Mouse (Mus musculus) midbrain, embryonic 10.5 days (tissue): ENCODE measurements around the gene Tnfsfm13. TPM values are rescaled to one million over a fixed set of nuclear protein-coding genes. Genes with fewer than 3 reads are reported as not detected.

Source experiments
- DNase-seq: peaks from one replicate; pipeline ENCODE4 v3.0.0-alpha.2; 2017; ENCODE audit warnings: low spot score
- H3K27ac ChIP-seq: fragments of 300-500 bp; sonication (generic); replicated peaks from 2 replicates; pipeline ENCODE4 v1.5.1; 2016; ENCODE audit warnings: mild to moderate bottlenecking
- H3K27me3 ChIP-seq: fragments of 300-500 bp; sonication (generic); 2 replicates; pipeline ENCODE4 v1.6.1; 2016; ENCODE audit warnings: low read depth, mild to moderate bottlenecking; ENCODE audit not compliant: poor library complexity, severe bottlenecking
- H3K36me3 ChIP-seq: fragments of 300-500 bp; sonication (generic); 2 replicates; pipeline ENCODE4 v1.6.1; 2016; ENCODE audit warnings: mild to moderate bottlenecking, moderate library complexity
- H3K4me1 ChIP-seq: fragments of 300-500 bp; sonication (generic); 2 replicates; pipeline ENCODE4 v1.6.1; 2016
- H3K4me3 ChIP-seq: fragments of 300-500 bp; sonication (generic); 2 replicates; pipeline ENCODE4 v1.5.1; 2016; ENCODE audit warnings: mild to moderate bottlenecking, moderate library complexity
- H3K9me3 ChIP-seq: fragments of 300-500 bp; sonication (generic); replicated peaks from 2 replicates; pipeline ENCODE4 v1.6.1; 2016; ENCODE audit warnings: mild to moderate bottlenecking
- WGBS: fragments of 180-500 bp; shearing (Covaris S2); methylation state at CpG from one replicate; pipeline ENCODE4 v1.1.7; 2016; 5-methylcytosine and 5-hydroxymethylcytosine counted together
- polyA plus RNA-seq: library from polyadenylated mRNA; unstranded; fragments of >200 nt; fragmentation: Nextera tagmentation; extraction: Ambion mirVana; gene quantifications from 2 replicates; pipeline ENCODE4 v1.2.1, GENCODE M21; 2016

Tnfsfm13 gene
- polyA plus RNA-seq, 1 experiment from 2014 or later: 1.3 TPM

GRCm38 (mm10) chr11:69666665-69667005, 29.3 kb downstream of the Tnfsfm13 start:
- H3K27me3 ChIP-seq: no peaks in the 10 kb centered on the region
- H3K36me3 ChIP-seq: peaks cover 83% of the 10 kb centered on the region
- H3K4me3 ChIP-seq: no peak overlapping the region
- no peak overlapping the region for H3K27ac ChIP-seq
- H3K9me3 ChIP-seq: no peaks in the 10 kb centered on the region
- 89% methylated on average over 3 of the region's 3 CpGs for whole genome bisulfite sequencing
- peaks cover 37% of the 10 kb centered on the region for H3K4me1 ChIP-seq
- no peak for DNase-seq

- H3K27ac ChIP-seq: no peak within 1 kb of the TSS
- H3K36me3 ChIP-seq: peaks cover 78% of the 10 kb centered on the region
- H3K4me3 ChIP-seq: peak within 1 kb of the TSS; percentile 7; the same call in 1 of the 2 replicates
- 37% methylated on average over 7 of the region's 7 CpGs for WGBS
- no peak for DNase-seq
- H3K27me3 ChIP-seq: no peaks in the 10 kb centered on the region
- peaks cover 42% of the 10 kb centered on the region for H3K4me1 ChIP-seq
- no peaks in the 10 kb centered on the region for H3K9me3 ChIP-seq
Observed at GRCm38 (mm10) chr11:69665961-69666664, 29.8 kb downstream of the Tnfsfm13 start, which contains the start of gene Cd68. Gene Cd68 (minus strand): TSS chr11:69666153.

- H3K9me3 ChIP-seq: no peaks in the 10 kb centered on the region
- H3K4me3 ChIP-seq: 0 out of 2 replicates have a peak overlapping the region, but pooled peaks have one; percentile 7
- WGBS: 84% methylated on average over 9 of the region's 9 CpGs
- H3K36me3 ChIP-seq: peaks cover 72% of the 10 kb centered on the region
- no peak for DNase-seq
- H3K27me3 ChIP-seq: no peaks in the 10 kb centered on the region
- H3K4me1 ChIP-seq: peaks cover 42% of the 10 kb centered on the region
- no peak overlapping the region for H3K27ac ChIP-seq
Observed at GRCm38 (mm10) chr11:69665457-69665960, 30.4 kb downstream of the Tnfsfm13 start.

GRCm38 (mm10) chr11:69664841-69665240, 31.1 kb downstream of the Tnfsfm13 start:
- 92% methylated on average over 7 of the region's 7 CpGs for WGBS
- Histone ChIP-seq H3K9me3 (no peaks in the 10 kb centered on the region), H3K4me3 (peak overlapping the region; percentile 7; the same call in 1 of the 2 replicates), H3K27me3 (no peaks in the 10 kb centered on the region), H3K27ac (no peak overlapping the region), H3K4me1 (peaks cover 35% of the 10 kb centered on the region), H3K36me3 (peaks cover 72% of the 10 kb centered on the region)
- no peak for DNase-seq

GRCm38 (mm10) chr11:69663795-69664194, 32.1 kb downstream of the Tnfsfm13 start:
- Histone ChIP-seq H3K4me3 (peak overlapping the region; percentile 66; the same call in 1 of the 2 replicates), H3K27me3 (no peaks in the 10 kb centered on the region), H3K9me3 (no peaks in the 10 kb centered on the region), H3K4me1 (peaks cover 26% of the 10 kb centered on the region), H3K36me3 (peaks cover 71% of the 10 kb centered on the region), H3K27ac (peak overlapping the region; percentile 96)
- whole genome bisulfite sequencing: 90% methylated on average over 6 of the region's 6 CpGs
- no peak for DNase-seq

GRCm38 (mm10) chr11:69662967-69663671, 32.8 kb downstream of the Tnfsfm13 start:
- Histone ChIP-seq H3K4me1 (peaks cover 25% of the 10 kb centered on the region), H3K9me3 (no peaks in the 10 kb centered on the region), H3K36me3 (peaks cover 71% of the 10 kb centered on the region), H3K4me3 (peak overlapping the region; percentile 66), H3K27ac (peak overlapping the region; percentile 96), H3K27me3 (no peaks in the 10 kb centered on the region)
- 68% methylated on average over 13 of the region's 13 CpGs for WGBS
- DNase-seq: no peak

- H3K9me3 ChIP-seq: no peaks in the 10 kb centered on the region
- under 1% methylated on average over 48 of the region's 48 CpGs for WGBS
- peaks cover 71% of the 10 kb centered on the region for H3K36me3 ChIP-seq
- DNase-seq: peak; percentile 97
- H3K4me3 ChIP-seq: peak within 1 kb of the TSS; percentile 66
- peak within 1 kb of the TSS; percentile 96 for H3K27ac ChIP-seq
- no peaks in the 10 kb centered on the region for H3K27me3 ChIP-seq
- H3K4me1 ChIP-seq: peaks cover 25% of the 10 kb centered on the region
Observed at GRCm38 (mm10) chr11:69662213-69662966, 33.5 kb downstream of the Tnfsfm13 start, which contains the start of gene Mpdu1. Gene Mpdu1 (minus strand): TSS chr11:69662642.

- WGBS: 89% methylated on average over 3 of the region's 3 CpGs
- DNase-seq: no peak
- Histone ChIP-seq H3K27ac (peak overlapping the region; percentile 96), H3K4me3 (peak overlapping the region; percentile 66), H3K9me3 (no peaks in the 10 kb centered on the region), H3K27me3 (no peaks in the 10 kb centered on the region), H3K4me1 (peaks cover 31% of the 10 kb centered on the region), H3K36me3 (peaks cover 72% of the 10 kb centered on the region)
Observed at GRCm38 (mm10) chr11:69661221-69661881, 34.5 kb downstream of the Tnfsfm13 start.

- DNase-seq: no peak
- H3K9me3 ChIP-seq: no peaks in the 10 kb centered on the region
- no peak overlapping the region for H3K4me3 ChIP-seq
- 86% methylated on average over 15 of the region's 15 CpGs for WGBS
- peaks cover 50% of the 10 kb centered on the region for H3K4me1 ChIP-seq
- H3K27ac ChIP-seq: no peak overlapping the region
- H3K36me3 ChIP-seq: peaks cover 76% of the 10 kb centered on the region
- H3K27me3 ChIP-seq: no peaks in the 10 kb centered on the region
Observed at GRCm38 (mm10) chr11:69657462-69657881, 38.4 kb downstream of the Tnfsfm13 start.

GRCm38 (mm10) chr11:69656617-69657461, 39.1 kb downstream of the Tnfsfm13 start:
- H3K9me3 ChIP-seq: no peaks in the 10 kb centered on the region
- H3K36me3 ChIP-seq: peaks cover 83% of the 10 kb centered on the region
- peak overlapping the region; percentile 11; the same call in 1 of the 2 replicates for H3K4me3 ChIP-seq
- H3K27me3 ChIP-seq: no peaks in the 10 kb centered on the region
- peaks cover 49% of the 10 kb centered on the region for H3K4me1 ChIP-seq
- no peak overlapping the region for H3K27ac ChIP-seq
- DNase-seq: peak; percentile 65
- 83% methylated on average over 10 of the region's 10 CpGs for WGBS

- WGBS: 83% methylated on average over 5 of the region's 5 CpGs
- H3K4me3 ChIP-seq: no peak overlapping the region; the same call in 1 of the 2 replicates
Observed at GRCm38 (mm10) chr11:69656065-69656455, 39.8 kb downstream of the Tnfsfm13 start.

More at GRCm38 (mm10) chr11:69656065-69656455, 39.8 kb downstream of the Tnfsfm13 start:
- Histone ChIP-seq H3K9me3 (no peaks in the 10 kb centered on the region), H3K27ac (0 out of 2 replicates have a peak overlapping the region, but pooled peaks have one; percentile 6), H3K27me3 (no peaks in the 10 kb centered on the region), H3K36me3 (peaks cover 91% of the 10 kb centered on the region), H3K4me1 (peaks cover 42% of the 10 kb centered on the region)
- DNase-seq: no peak
